Mouse (Mus musculus): ENCODE data around the gene Myh7b. TPM values are rescaled to one million over a fixed set of nuclear protein-coding genes. Genes with fewer than 3 reads are reported as not detected.

Myh7b gene
- polyA plus RNA-seq, 1 experiment from 2014 or later, result 1.0 TPM

DNA sequence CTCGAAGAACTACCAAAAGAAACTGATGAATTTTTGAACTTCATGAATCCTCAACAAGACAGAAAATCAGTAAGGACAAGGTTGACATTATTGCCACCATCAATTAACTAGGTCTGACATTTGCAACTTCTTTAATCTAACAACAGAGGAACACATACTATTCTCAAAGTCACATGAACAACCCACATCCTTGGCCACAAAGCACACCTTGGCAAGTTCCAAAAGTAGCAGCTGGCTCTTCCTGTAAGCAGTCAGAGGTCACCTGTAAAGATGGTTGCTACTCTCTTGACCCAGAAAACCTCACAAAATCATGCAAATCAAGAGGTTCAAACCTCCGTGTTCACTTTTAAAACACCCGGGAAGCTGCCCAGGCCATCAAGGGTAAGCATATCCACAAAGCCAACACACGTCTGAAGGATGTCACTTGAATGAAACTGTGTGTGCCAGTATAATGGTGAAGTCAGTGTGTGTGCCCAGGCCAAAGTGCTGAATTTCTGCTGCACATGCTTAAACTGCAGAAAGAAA lies 68.6 kb downstream of the Myh7b start:
- Histone ChIP-seq H3K4me3 (ENCODE audit: low read depth, low read length) (no peak overlapping the region), H3K9ac (ENCODE audit: low read depth, low read length) (no peak overlapping the region), H3K27me3 (ENCODE audit: control insufficient read depth, insufficient read depth, low read depth, low read length) (no peaks in the 10 kb centered on the region), H3K27ac (ENCODE audit: low read length) (no peak overlapping the region), H3K36me3 (ENCODE audit: control insufficient read depth, insufficient read depth, low read length) (no peaks in the 10 kb centered on the region), H3K9me3 (replicated peaks; ENCODE audit: control insufficient read depth, low read length, poor library complexity, severe bottlenecking) (no peaks in the 10 kb centered on the region), H3K4me1 (ENCODE audit: control insufficient read depth, insufficient read depth, low read length) (peaks cover 3% of the 10 kb centered on the region; the same call in 1 of the 2 replicates), H3K4me2 (ENCODE audit: low read length) (no peak overlapping the region)
- WGBS, result 94% methylated on average over 4 of the region's 4 CpGs
- ATAC-seq, result no peak

DNA sequence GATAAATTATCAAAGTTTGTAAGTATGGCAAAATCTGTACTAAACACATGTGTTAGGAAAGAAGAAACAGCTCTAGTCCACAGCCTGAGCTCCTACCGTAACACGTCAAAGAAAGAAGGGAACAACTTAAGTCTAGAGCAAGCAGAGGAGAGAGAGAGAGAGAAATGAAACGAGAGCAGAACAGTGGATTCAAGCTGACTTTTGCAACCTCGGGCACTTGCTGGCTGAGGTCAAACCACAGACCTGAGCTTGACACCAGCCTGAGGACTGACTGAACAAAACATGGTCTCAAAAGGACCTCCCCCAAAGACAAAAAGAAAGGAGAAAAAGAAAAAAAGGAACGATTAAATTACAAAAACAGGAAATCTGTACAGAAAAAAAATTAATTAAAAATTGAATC lies 69.6 kb downstream of the Myh7b start:
- 79% methylated on average over 5 of the region's 5 CpGs for WGBS
- ATAC-seq, result no peak
- no peak overlapping the region for H3K4me2 ChIP-seq (ENCODE audit: low read length)

DNA sequence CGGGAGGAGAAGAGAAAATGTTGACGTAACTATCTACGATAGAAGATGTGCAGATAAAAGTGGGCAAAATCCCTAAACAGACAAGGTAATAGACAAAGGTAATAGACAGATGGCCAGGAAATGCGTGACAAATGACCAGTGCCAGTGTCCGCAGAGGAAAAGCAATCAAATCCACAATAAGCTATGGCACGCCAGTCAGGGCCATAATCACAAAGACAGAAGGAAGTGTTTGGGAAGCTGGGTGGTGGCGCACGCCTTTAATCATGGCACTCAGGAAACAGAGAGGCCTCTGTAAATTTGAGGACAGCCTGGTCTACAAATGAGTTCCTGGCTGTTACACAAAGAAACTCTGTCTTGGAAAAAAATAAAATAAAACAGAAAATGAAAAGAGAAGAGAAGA lies 70.2 kb downstream of the Myh7b start:
- no peaks in the 10 kb centered on the region for H3K36me3 ChIP-seq (ENCODE audit: control insufficient read depth, insufficient read depth, low read length)
- no peak overlapping the region for H3K27ac ChIP-seq (ENCODE audit: low read length)
- H3K9ac ChIP-seq (ENCODE audit: low read depth, low read length), result no peak overlapping the region
- H3K4me3 ChIP-seq (ENCODE audit: low read depth, low read length), result no peak overlapping the region
- 77% methylated on average over 8 of the region's 8 CpGs for WGBS
- H3K4me2 ChIP-seq (ENCODE audit: low read length), result no peak overlapping the region
- H3K27me3 ChIP-seq (ENCODE audit: control insufficient read depth, insufficient read depth, low read depth, low read length), result no peaks in the 10 kb centered on the region
- no peaks in the 10 kb centered on the region for H3K9me3 ChIP-seq (replicated peaks; ENCODE audit: control insufficient read depth, low read length, poor library complexity, severe bottlenecking)
- ATAC-seq, result no peak
- no peaks in the 10 kb centered on the region for H3K4me1 ChIP-seq (ENCODE audit: control insufficient read depth, insufficient read depth, low read length)

More for the DNA sequence above, 69.6 kb downstream of the Myh7b start:
- Histone ChIP-seq H3K4me1 (ENCODE audit: control insufficient read depth, insufficient read depth, low read length) (0 out of 2 replicates have a peak, but pooled peaks cover under 1% of the 10 kb centered on the region), H3K4me3 (ENCODE audit: low read depth, low read length) (no peak overlapping the region), H3K27ac (ENCODE audit: low read length) (no peak overlapping the region), H3K9me3 (replicated peaks; ENCODE audit: control insufficient read depth, low read length, poor library complexity, severe bottlenecking) (no peaks in the 10 kb centered on the region), H3K36me3 (ENCODE audit: control insufficient read depth, insufficient read depth, low read length) (no peaks in the 10 kb centered on the region), H3K27me3 (ENCODE audit: control insufficient read depth, insufficient read depth, low read depth, low read length) (no peaks in the 10 kb centered on the region), H3K9ac (ENCODE audit: low read depth, low read length) (no peak overlapping the region)

DNA sequence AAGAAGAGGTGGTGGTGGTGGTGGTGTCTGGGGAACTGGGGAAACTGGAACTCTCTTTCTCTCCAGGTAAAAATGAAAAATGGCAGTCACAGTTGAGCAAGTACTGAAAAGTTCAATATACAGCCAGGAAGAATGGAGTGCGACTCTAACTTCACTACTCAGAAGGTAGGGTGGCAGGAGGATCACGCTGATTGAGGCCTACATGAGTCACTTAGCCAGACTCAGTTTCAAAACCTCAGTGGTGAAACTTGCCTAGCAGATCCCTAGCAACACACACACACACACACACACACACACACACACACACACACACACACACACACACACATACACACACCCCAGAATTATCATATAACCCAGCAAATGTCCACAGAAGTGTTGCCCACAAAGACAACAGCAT lies 70.9 kb downstream of the Myh7b start:
- no peak overlapping the region for H3K9ac ChIP-seq (ENCODE audit: low read depth, low read length)
- no peak for ATAC-seq
- 88% methylated on average over 2 of the region's 2 CpGs for WGBS
- H3K9me3 ChIP-seq (replicated peaks; ENCODE audit: control insufficient read depth, low read length, poor library complexity, severe bottlenecking), result no peaks in the 10 kb centered on the region
- H3K4me2 ChIP-seq (ENCODE audit: low read length), result no peak overlapping the region
- no peaks in the 10 kb centered on the region for H3K27me3 ChIP-seq (ENCODE audit: control insufficient read depth, insufficient read depth, low read depth, low read length)
- no peak overlapping the region for H3K4me3 ChIP-seq (ENCODE audit: low read depth, low read length)
- H3K4me1 ChIP-seq (ENCODE audit: control insufficient read depth, insufficient read depth, low read length), result no peaks in the 10 kb centered on the region
- no peaks in the 10 kb centered on the region for H3K36me3 ChIP-seq (ENCODE audit: control insufficient read depth, insufficient read depth, low read length)
- no peak overlapping the region for H3K27ac ChIP-seq (ENCODE audit: low read length)

DNA sequence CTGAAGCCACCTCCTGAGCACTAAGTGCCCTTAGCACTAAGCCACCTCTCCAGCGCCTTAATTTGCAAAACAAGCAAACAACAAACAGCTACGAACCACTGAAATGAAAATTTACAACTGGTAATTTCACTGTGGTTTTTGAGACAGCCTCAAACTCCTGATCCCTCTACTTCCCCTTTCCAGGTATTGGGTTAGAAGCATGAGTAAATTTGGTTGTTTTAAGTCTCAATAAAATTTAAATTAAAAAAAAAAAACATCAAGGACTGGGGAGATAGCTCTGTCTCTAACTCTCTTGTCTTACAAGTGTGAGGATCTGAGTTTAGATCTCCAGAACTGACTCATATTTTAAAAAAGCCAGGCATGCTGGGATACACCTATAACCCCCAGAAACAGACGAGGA lies 72.1 kb downstream of the Myh7b start:
- Histone ChIP-seq H3K36me3 (ENCODE audit: control insufficient read depth, insufficient read depth, low read length) (no peaks in the 10 kb centered on the region), H3K27me3 (ENCODE audit: control insufficient read depth, insufficient read depth, low read depth, low read length) (no peaks in the 10 kb centered on the region), H3K9me3 (replicated peaks; ENCODE audit: control insufficient read depth, low read length, poor library complexity, severe bottlenecking) (no peaks in the 10 kb centered on the region), H3K4me2 (ENCODE audit: low read length) (no peak overlapping the region), H3K4me1 (ENCODE audit: control insufficient read depth, insufficient read depth, low read length) (no peaks in the 10 kb centered on the region), H3K27ac (ENCODE audit: low read length) (no peak overlapping the region), H3K9ac (ENCODE audit: low read depth, low read length) (no peak overlapping the region), H3K4me3 (ENCODE audit: low read depth, low read length) (no peak overlapping the region)
- WGBS, result 71% methylated on average over 3 of the region's 3 CpGs
- no peak for ATAC-seq

DNA sequence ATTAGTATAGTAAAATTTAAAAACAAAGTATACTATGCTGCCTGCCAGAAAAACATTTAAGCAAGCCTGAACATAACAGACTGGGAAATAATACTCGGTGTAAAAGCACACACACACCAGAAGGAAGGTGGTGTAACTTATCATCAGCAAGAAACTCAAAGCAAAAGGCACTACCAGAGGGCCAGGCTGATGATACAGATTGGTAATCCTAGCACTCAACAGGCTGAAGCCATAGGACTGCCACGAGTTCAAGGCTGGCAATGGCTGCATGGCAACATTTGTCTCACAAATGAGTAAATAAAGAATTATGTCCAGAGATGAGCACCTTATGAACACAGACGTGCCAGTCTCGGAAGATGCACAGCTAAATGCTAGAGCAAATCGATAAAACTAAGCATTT lies 72.8 kb downstream of the Myh7b start:
- no peaks in the 10 kb centered on the region for H3K9me3 ChIP-seq (replicated peaks; ENCODE audit: control insufficient read depth, low read length, poor library complexity, severe bottlenecking)
- H3K4me1 ChIP-seq (ENCODE audit: control insufficient read depth, insufficient read depth, low read length), result no peaks in the 10 kb centered on the region
- H3K9ac ChIP-seq (ENCODE audit: low read depth, low read length), result no peak overlapping the region
- ATAC-seq, result no peak
- H3K27me3 ChIP-seq (ENCODE audit: control insufficient read depth, insufficient read depth, low read depth, low read length), result no peaks in the 10 kb centered on the region
- H3K4me2 ChIP-seq (ENCODE audit: low read length), result no peak overlapping the region
- no peak overlapping the region for H3K4me3 ChIP-seq (ENCODE audit: low read depth, low read length)
- H3K27ac ChIP-seq (ENCODE audit: low read length), result no peak overlapping the region
- WGBS, result 96% methylated on average over 5 of the region's 5 CpGs
- H3K36me3 ChIP-seq (ENCODE audit: control insufficient read depth, insufficient read depth, low read length), result no peaks in the 10 kb centered on the region

MicroRNAs encoded within 50 kb of the gene (microRNA counts, 519-probe panel; counts per million panel counts)
- microRNA mmu-miR-499, result 1,354 counts per million, percentile 26 among the panel's probes with 10 or more counts

Small RNAs within 50 kb of the gene (microRNA-seq; reads per million reads assigned to microRNA genes)
- 3.6 reads per million, percentile 17 among the genes with 10 or more reads in this experiment for gene Mir499

Other genes starting within 250 kb of the Myh7b start
- 93.1 and 100 TPM in 2 replicates for gene Trp53inp2, start 230.2 kb upstream of the Myh7b start, polyA plus RNA-seq (2015; fragmentation: Nextera tagmentation; extraction: Ambion mirVana)
- 22.7 and 26.6 TPM in 2 replicates for gene Ncoa6, start 137.3 kb upstream of the Myh7b start, polyA plus RNA-seq (2015; fragmentation: Nextera tagmentation; extraction: Ambion mirVana)
- gene Acss2, start 93.3 kb upstream of the Myh7b start, polyA plus RNA-seq (2015; fragmentation: Nextera tagmentation; extraction: Ambion mirVana), result 23.9 TPM in 2 replicates
- gene Ggt7, start 93.0 kb upstream of the Myh7b start, polyA plus RNA-seq (2015; fragmentation: Nextera tagmentation; extraction: Ambion mirVana), result 78.9 and 83.3 TPM in 2 replicates
- 13.6 and 15.1 TPM in 2 replicates for gene Gss, start 18.4 kb upstream of the Myh7b start, polyA plus RNA-seq (2015; fragmentation: Nextera tagmentation; extraction: Ambion mirVana)
- gene Trpc4ap, start 81.2 kb downstream of the Myh7b start, polyA plus RNA-seq (2015; fragmentation: Nextera tagmentation; extraction: Ambion mirVana), result 152 and 157 TPM in 2 replicates
- 46.3 and 49.6 TPM in 2 replicates for gene Edem2, start 118.3 kb downstream of the Myh7b start, polyA plus RNA-seq (2015; fragmentation: Nextera tagmentation; extraction: Ambion mirVana)
- gene Gm17581, start 124.7 kb downstream of the Myh7b start, polyA plus RNA-seq (2015; fragmentation: Nextera tagmentation; extraction: Ambion mirVana), result not detected in 2 replicates
- 2.4 and 2.8 TPM in 2 replicates for gene Procr, start 139.9 kb downstream of the Myh7b start, polyA plus RNA-seq (2015; fragmentation: Nextera tagmentation; extraction: Ambion mirVana)
- 16.4 and 16.7 TPM in 2 replicates for gene Mmp24, start 164.1 kb downstream of the Myh7b start, polyA plus RNA-seq (2015; fragmentation: Nextera tagmentation; extraction: Ambion mirVana)
- gene BC029722, start 208.2 kb downstream of the Myh7b start, polyA plus RNA-seq (2015; fragmentation: Nextera tagmentation; extraction: Ambion mirVana), result 38.9 and 44.0 TPM in 2 replicates
- gene Eif6, start 215.7 kb downstream of the Myh7b start, polyA plus RNA-seq (2015; fragmentation: Nextera tagmentation; extraction: Ambion mirVana), result 134 and 136 TPM in 2 replicates
- 0.49 and 0.51 TPM in 2 replicates for gene Fam83c, start 223.6 kb downstream of the Myh7b start, polyA plus RNA-seq (2015; fragmentation: Nextera tagmentation; extraction: Ambion mirVana)

Data from midbrain, embryonic 16.5 days (tissue).